Mouse (Mus musculus): ENCODE measurements around the gene Gcnt4.
"Not testable (repeated sequence)": the region's sequence is repeated elsewhere in the genome, so short reads cannot be mapped to it uniquely, and the experiment has no call there.

Gcnt4 gene

GRCm38 (mm10) chr13:96923999-96924961 lies at the start of gene Gcnt4:
Gcnt4 (plus strand) TSS chr13:96924689.
- DNase-seq, result peak in 1 of 2 experiments; percentile 41

DNA sequence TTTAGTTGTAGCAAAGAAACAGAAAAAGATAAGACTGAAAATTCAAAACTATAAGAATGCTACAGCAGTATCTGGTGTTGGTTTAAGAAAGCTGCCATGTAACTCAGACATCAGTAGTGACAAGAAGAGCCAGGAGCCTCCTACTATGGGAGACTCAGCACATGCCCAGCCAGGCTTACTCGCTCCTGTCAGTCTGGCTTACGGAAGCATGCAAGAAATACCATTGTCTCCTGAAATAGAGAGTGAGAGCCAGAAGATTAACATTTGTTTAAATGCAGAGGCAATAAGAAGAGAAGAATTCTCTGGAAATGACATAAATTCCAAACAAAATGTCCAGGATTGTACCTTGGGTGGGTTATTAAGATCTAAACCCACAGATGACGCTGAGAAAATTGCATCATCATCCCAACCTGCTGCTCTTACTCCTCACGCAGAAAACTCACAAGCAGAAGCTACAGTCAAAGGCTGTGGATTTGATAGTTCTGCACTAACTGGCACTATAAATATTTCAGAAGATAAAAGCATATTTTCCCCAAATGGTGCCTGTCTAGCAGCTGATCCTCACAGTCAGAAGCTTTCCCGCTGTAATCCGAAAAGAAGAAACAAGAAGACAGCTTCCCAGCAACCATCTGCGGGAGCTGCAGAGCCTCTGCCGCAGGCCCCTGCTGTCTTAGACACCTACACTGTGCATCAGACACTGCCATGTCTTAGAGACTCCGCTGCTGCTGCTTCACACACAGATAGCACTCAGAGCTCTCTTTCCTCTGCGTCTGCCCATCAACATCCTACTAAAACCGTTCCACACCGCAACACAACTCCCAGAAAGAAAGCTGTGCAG lies 46.0 kb upstream of the Gcnt4 start:
- no peak for DNase-seq

- no peak for DNase-seq
Measured at GRCm38 (mm10) chr13:96884534-96884933, 40.0 kb upstream of the Gcnt4 start.

DNA sequence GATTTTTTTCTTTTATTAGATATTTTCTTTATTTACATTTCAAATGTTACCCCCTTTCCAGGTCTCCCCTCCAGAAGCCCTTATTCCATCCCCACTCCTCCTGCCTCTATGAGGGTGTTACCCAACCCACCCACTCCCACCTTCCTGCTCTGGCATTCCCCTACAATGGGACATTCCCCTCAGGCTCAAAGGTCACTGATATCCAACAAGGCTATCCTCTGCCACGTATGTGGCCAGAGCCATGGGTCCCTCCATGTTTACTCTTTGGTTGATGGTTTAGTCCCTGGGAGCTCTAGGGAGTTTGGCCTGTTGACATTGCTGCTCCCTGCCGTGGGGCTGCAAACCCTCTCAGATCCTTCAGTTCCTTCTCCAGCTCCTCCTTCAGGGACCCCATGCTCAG lies 34.5 kb upstream of the Gcnt4 start:
- no peak for DNase-seq

DNA sequence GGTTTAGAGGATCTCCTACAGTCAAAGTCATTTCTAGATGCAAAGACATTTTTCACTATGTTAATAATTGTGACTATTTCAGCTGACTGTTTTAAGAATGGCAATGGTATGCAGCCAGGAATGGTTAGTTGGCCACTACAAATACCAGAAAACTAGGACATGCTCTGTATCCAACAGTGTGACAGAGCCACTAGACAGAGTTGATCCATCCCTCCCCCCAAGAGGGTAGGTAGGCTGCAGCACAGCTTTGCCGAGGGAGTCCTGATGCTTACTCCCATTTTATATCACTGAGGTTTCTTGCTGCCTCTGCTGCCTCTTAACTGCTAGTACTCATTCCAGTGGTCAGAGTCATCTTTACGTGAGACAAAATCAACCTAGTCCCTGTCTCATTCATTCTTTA lies 29.3 kb upstream of the Gcnt4 start:
- no peak for DNase-seq

DNA sequence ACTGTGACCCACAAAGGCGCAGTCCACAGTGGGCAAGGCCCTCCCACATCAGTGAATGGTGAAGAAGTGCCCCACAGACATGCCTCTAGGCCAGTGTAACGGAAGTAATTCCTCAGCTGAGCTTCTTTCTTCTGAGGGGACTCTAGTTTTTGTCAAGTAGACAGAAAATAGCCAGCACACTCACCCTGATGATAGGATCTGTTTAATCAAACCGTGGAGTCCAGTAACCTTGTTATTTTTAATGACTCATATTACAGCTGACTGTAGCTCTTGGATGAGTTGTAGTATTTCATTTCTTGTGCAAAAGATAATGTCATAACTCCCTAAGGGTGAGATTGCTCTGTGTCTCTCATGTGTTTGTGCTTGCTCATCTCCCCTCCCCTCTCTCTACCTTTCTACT lies 17.8 kb upstream of the Gcnt4 start:
- DNase-seq, result no peak

DNA sequence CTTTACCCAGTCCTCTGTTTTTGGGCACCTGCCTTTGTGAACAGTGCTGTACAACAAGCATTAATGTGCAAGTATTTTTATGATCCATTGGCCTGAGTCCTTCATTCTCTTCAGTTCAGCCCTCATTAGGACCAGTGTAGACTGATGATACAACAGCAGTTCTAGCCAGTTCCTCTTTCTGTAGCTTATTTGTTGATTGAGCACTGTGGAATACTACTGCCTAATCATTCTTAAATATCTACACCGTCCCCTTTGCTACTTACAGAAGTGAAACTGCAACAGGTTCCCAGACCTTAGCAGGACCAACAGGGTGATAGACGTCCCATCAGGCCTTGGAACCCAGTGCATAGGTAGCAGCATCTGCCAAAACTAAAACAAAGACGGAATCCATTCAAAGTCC lies 13.3 kb upstream of the Gcnt4 start:
- no peak for DNase-seq

DNA sequence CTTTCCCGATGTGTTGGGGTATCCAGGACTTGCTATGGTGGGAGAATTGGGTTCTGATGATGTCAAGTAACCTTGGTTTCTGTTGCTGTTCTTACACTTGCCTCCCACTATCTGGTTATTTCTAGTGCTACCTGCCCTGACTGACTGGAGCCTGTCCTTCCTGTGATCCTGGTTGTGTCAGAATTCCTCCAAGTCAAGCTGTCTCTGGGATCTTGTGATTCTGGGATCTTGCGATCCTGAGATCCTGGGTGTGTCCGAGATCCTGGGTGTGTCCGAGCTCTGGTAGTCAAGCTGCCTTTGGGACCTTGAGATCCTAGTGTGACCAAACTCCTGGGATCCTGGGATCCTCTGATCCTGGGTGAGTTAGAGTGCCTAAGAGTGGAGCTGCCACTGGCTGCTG lies 1.4 kb upstream of the Gcnt4 start:
- not testable (repeated sequence) for DNase-seq

DNA sequence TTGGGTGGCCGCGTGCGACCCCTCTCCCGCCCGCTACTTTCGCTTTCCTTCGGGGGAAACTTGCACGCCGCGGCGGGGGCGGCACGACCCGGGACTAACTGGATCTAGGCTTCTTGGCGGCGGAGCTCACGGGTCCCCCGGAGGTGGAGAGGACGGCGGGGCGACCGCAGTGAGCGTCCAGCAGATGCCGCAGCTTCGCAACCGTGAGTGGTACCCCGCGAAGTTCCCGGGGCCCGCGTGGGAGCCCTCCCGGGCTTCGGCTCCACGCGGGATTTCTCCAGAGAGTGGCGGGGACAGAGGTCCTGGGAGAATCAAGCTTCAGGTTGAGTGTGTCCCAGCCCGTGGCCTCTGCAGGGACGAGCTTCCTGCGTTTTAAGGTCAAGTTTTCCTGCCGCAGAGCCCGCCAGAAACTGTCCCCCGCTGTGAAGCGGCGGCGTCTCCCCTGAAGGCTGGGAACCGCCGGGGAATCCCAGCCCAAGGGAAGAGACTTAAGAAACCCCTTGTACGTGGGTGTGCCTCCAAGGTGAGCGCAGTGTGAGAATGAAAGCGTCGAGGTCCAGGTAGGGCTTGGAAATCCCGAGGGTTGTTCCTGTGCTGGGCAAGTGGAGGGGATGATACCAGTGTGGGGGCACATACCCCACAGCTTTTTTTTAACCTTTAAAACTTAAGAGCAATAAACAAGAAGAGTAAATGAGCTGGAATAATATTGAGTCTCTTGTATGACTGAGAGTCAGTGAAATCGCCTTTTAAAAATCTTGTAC lies 676 bp downstream of the Gcnt4 start:
- DNase-seq, result peak; percentile 29 to 37

- DNase-seq, result no peak
Measured at GRCm38 (mm10) chr13:96925991-96926725, 1.7 kb downstream of the Gcnt4 start.

DNA sequence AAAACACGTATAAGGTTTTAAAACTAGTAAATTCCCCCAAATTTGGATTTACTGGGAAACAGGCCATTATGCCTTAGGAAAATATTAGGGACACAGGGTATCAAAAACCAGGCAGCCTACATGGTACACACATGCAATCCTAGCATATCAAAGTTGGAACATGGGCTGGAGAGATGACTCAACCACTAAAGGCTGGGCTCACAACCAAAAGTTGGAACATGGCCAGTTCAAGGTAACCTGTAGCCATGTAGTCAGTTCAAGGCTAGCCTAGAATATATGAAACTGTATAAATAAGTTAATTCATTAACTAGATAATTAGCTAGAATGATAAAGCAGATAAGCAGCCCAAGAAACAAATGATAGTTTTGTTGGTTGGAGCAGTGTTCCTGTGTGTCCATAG lies 3.3 kb downstream of the Gcnt4 start:
- no peak for DNase-seq

DNA sequence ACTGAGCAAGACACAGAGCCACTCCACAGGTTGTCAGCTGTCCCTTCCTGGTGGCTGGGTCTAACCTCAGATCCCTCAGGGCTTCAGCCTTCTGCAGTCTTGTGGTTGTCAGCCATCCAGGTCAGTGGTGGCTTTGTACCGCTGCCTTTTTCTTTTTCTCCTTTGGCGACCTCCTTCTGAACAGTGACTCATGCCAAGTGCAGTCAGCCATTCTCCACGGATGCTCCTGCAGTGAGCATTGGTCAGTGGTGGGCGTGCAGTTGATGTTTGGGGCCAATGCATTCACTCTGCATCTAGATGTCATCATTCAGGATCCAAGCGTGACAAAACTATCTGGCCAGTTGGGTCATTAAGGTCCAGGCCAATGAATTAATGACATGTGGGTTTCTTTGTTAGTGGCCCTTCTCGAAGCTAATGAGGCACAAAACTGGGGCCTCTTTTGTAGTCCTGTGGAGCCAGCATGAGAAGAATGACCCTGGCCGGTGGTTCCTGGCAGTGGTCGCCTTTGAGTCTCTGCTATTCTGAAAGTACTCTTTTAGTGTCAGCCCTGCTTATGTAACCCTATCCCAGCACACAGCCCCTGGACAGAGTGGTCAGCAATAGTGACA lies 4.0 kb downstream of the Gcnt4 start:
- DNase-seq, result no peak

GRCm38 (mm10) chr13:96932745-96933144 lies 8.3 kb downstream of the Gcnt4 start:
- no peak for DNase-seq

DNA sequence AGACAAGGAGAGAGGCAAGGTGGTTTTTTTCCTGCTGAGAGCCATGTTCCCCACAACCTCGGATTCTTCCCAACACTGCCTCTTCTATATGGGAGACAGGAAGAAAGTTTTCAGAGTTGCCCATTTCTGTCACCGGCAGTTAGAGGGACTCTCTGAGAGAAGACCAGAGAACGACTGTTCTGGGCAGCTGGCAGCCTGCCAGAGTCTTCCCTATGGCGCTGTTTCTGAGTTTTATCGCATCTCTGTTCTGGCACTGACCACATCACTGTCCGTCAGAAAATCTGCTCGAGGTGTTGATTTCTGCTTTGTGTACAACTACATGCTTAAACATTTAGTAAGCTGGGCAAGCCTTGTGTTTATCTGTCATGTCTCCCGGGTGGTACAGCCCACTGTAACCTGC lies 8.9 kb downstream of the Gcnt4 start:
- DNase-seq, result no peak

- DNase-seq, result no peak
Measured at GRCm38 (mm10) chr13:96936173-96936777, 11.8 kb downstream of the Gcnt4 start.

GRCm38 (mm10) chr13:96937059-96937558 lies 12.6 kb downstream of the Gcnt4 start:
- DNase-seq, result no peak

DNA sequence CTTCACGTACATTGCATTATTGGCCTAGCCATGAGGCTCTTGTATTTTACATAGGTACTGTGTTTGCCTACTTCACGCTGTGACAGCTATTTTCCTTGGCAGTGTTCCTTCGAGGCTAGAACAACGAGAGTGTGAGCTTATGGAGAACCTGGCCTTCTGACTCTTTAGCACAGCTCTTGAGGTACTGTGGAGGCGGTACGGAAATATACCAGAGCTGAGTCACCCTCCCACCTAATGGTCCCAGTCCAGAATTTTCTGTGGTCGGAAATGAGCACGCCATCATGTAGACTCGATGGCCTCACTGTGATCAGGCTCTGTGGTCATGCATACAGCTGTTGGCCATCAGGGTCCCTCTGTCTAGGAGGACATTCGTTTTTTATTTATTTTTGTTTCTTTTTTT lies 15.2 kb downstream of the Gcnt4 start:
- DNase-seq, result no peak

DNA sequence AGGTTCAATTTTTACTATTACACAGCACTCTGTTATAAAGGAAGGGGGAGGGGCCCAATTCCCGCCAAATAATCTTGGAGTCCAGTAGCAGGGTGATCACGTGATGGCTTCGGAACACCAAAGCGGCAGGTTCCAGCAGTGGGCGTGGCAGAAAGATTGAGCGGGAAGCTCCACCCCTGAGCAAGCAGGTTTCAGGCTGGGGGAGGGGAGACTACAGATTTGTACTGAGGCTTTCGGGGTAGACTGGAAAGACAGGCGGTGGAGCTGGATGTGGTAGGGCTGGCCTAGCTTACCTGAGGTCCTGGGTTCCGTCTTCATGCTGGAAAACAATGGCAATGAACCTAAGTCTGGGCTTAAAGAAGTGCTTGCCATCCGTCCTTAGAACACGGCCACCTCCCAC lies 17.0 kb downstream of the Gcnt4 start:
- not testable (repeated sequence) for DNase-seq

DNA sequence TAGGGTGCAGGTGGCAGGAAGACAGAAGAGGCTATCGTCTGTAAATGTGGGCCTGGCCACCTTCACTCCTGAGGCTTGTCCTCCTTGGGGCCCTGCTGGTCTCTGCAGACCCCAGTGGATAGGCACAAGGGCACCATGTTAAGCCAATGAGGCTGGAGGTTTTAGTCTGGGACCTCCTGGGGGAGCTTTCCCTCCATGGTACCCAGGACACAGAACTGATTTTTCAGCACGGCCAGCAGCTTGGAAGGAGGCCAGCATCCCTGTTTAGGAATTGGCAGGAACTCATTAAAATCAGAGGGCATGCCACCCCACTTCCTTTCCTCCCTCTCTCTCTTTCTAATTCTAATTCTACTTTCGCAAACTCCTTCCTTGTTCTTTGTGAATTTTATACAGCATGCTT lies 19.1 kb downstream of the Gcnt4 start:
- no peak for DNase-seq

- no peak for DNase-seq
Measured at GRCm38 (mm10) chr13:96945748-96946147, 21.3 kb downstream of the Gcnt4 start.

- no peak for DNase-seq
Measured at GRCm38 (mm10) chr13:96947722-96948121, 23.2 kb downstream of the Gcnt4 start.

Measured in thymus, postnatal 36 days (tissue).